Comparison of ENCODE assay signal across 14 mouse cellular contexts in genomic region chr1:155289411-155289810, GRCm38 (mm10). TPM values are rescaled to one million over a fixed set of nuclear protein-coding genes. Genes with fewer than 3 reads are reported as not detected.
DNase-seq lines count a peak whose midpoint lies in the region.
"Had no signal": no experiment of that assay in that cellular context is flagged by ENCODE, and none has a peak within 500 bp of the region (broad histone marks: within the 10 kb centered on the region; RNA-seq: fewer than 3 reads in every experiment).

No protein-coding gene starts in this region.

- peak; percentile 16 for DNase-seq in adrenal gland, postnatal 10 days
- DNase-seq in adrenal gland, postnatal 36 days: no peak
- DNase-seq in heart, postnatal 4 days: peak; percentile 21
- no peak for DNase-seq in heart, postnatal 36 days
- DNase-seq in adipocyte (ENCODE audit: low spot score): peak; percentile 70
- DNase-seq: adrenal gland, adult 2 months; adrenal gland, postnatal 14 days; B cell, adult 2 months; cerebellum, adult 11 months; cerebellum, adult 18-20 months; cerebellum, adult 9-10 months; cerebellum, postnatal 36 days; forebrain, postnatal 0 days had no signal

- intact Hi-C loops in heart, postnatal 36 days (cut with DNase I): no loop called here

RNA-seq across cellular contexts. Expression of gene BC034090, which starts 45.2 kb away (rescaled TPM):
- total RNA-seq in adrenal gland, postnatal 10 days (2021): 10 to 100 TPM; 22.3 to 26.2 TPM
- total RNA-seq in adrenal gland, postnatal 36 days (2021): 10 to 100 TPM; 23.8 to 39.7 TPM
- total RNA-seq in heart, postnatal 4 days (2021): 10 to 100 TPM; 55.0 to 60.7 TPM
- total RNA-seq in heart, postnatal 36 days (2021): 10 to 100 TPM; 32.0 to 34.3 TPM
- total RNA-seq: common myeloid progenitor, adult 5-6 weeks had no signal

Comparison
In these comparisons a context has a peak if more than half of its experiments do, and no peak if none do; other contexts are left out.
1. DNase-seq: peak in adrenal gland, postnatal 10 days (single experiment), heart, postnatal 4 days (single experiment) and adipocyte (single experiment); none in adrenal gland, postnatal 36 days (0 of 2) and heart, postnatal 36 days (0 of 2).